Mouse (Mus musculus) kidney, postnatal 10 days (tissue): ENCODE measurements around the gene Asb9.

Source experiments
- DNase-seq: peaks from one replicate; pipeline ENCODE4 v3.0.0; 2021; ENCODE audit warnings: mixed read lengths

Gene Asb9

DNA sequence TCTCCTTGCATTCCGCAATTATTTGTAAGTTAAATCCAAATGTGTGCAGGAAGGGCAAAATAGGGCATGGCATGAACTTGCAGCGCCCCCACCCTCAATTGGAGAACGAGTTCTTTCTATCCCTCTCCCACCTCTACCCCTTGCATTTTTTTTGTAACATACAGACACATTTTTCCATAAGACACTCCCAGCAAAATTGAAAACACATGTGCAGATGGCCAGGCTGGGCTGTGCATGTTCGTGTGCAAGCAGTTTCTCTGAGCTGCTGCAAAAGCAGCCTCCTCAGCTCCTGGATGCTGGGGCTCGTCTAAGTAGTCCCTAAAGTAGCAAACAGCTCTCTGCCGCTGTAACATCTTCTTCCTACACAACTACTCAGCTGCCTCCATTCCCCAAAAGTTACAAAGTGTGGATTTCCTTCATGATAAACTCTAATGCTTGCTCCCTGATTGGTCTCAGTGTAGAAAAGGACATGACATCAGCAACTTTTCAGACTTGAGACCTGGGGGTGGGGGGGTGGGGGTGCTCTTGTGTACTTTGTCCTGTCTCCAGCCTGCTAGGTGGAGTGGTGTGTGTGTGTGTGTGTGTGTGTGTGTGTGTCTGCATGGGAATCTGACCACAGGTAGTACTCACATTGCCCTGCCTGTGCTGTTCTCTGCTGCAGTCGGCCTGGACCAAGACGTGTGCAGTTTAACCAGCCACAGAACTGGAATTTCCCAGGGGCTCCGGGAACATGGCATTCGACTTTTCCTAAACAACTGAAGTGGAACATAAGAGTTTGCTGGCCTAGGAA is at the start of gene Asb9:
TSS of gene Asb9 (plus strand) at position 619 of the 790 bp plus-strand sequence.
- DNase-seq, result peak; percentile 64

DNA sequence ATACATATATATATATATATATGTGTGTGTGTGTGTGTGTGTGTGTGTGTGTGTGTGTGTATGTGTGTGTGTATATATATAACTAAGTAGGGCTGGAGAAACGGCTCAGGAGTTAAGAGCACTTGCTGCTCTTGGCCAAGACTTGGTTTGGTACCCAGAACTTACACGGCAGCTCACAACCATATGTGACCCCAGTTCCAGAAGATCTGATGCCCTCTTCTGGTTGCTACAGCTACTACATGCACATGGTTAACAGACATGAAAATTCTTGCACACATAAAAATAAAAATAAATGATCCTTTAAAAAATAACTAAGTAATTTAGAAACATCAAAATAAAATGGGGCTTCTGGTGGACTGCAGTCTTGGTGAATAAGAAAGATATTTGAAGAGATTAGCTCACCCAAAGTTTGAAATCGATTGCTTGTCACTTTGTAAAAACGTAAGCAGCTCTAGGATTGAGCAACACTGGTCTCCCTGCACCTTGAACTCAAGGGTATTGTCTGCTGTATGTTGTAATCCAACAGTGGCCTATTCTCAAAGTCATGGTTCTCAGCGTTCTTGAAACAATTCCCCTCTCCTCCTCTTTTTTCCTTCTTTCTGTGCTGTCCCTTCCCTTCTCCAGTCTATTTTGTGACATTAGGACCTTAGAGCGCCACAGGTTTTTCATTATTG is 46.8 kb upstream of the Asb9 start:
- DNase-seq, result peak; percentile 15

DNA sequence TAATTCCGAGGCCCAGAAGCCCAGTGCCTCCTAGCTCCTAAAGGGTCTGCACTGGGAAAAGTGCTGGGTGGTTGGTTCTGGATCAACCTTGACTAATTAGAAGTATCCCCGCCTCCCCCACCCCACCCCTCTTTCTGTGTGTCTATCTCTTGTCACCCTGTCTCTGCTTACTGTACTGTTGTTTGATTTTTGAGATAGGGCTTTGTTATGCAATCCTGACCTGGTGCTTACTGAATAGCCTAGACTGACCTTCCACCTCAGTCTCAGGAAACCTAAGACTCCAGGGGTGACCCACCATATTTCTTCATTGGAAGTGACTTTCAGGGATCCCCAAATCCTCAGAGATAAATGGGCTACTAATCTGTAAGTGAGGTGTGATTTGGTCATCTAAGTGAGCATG is 3.9 kb upstream of the Asb9 start:
- no peak for DNase-seq

GRCm38 (mm10) chrX:164507068-164507467 is 941 bp downstream of the Asb9 start:
- DNase-seq, result no peak

DNA sequence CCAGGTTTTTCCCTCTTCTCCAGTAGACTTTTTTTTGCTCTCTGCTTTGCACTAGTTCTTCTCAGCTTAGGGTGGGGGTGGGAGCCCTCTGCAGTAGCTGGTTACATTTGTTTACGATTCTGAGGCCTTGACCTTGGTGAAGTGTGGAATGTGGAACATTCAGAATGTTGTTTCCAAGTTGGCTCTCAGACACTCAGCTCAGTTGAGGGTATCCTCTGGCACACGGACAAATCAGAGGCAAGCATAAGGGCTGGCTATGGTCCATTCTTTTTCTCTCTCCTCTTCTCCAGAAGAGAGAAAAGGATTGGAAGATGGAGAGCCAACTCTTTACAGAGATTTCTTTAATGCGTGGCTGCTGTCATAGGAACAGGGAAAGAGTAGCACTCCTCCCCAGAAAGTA is 2.6 kb downstream of the Asb9 start:
- peak; percentile 10 for DNase-seq

GRCm38 (mm10) chrX:164522138-164522537 is 16.0 kb downstream of the Asb9 start:
- DNase-seq, result no peak

- no peak for DNase-seq
These were observed 20.4 kb downstream of the Asb9 start for GRCm38 (mm10) chrX:164526566-164526965.

- no peak for DNase-seq
These were observed 35.5 kb downstream of the Asb9 start for GRCm38 (mm10) chrX:164541436-164542317.

- no peak for DNase-seq
These were observed 64.1 kb downstream of the Asb9 start for GRCm38 (mm10) chrX:164570195-164570594.

- DNase-seq, result no peak
These were observed 70.8 kb downstream of the Asb9 start for GRCm38 (mm10) chrX:164576967-164577366.
